Mouse (Mus musculus): Measurements from ENCODE around the gene 2310011J03Rik.

DNA sequence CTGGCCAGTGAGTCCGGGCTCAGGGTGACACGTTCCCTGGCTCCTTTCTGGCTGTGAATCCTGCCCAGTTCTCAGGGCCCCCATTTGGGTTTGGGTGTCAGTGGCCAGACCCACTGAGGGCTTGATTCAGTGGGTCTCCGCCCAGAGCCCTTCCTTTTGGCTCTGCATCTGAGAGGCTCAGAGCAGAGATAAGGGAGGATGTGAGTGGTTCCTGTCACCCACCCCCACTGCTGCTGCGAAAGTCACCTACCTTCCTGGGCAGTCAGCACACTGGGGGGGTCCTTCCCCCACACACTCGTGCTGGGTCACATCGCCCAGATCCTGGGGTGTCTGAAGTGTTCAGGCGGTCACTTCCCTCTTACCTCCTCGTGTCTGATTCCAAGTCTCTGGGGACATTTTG, 32.4 kb upstream of the 2310011J03Rik start:
- TF ChIP-seq CTCF (IDR thresholded peaks at IDR 0.05; ENCODE audit: low read depth, low read length): no peak
- no peak for TF ChIP-seq POLR2A (IDR thresholded peaks at IDR 0.05; ENCODE audit: borderline replicate concordance, low read depth, low read length)
